Mouse (Mus musculus) cortical plate, adult 2 months (tissue): ENCODE results near the gene Slc3a1.

Source experiments
- CTCF ChIP-seq: fragments of 200-500 bp; IDR thresholded peaks from 2 replicates; pipeline ENCODE4 v1.5.1; 2011; ENCODE audit warnings: mild to moderate bottlenecking, control low read depth, low read length; ENCODE audit not compliant: insufficient read depth; ENCODE audit errors: extremely low read depth
- POLR2A ChIP-seq: fragments of 200-500 bp; IDR thresholded peaks from 2 replicates; pipeline ENCODE4 v1.6.1; 2011; ENCODE audit warnings: mild to moderate bottlenecking, low read length, control low read depth; ENCODE audit not compliant: insufficient read depth; ENCODE audit errors: extremely low read depth

GRCm38 (mm10) chr17:85101751-85102150 is 73.6 kb downstream of the Slc3a1 start:
- TF ChIP-seq POLR2A (no peak), CTCF (no peak)
